In genomic region chr4:130173060-130173822, GRCm38 (mm10) we compare ENCODE assay signal across 10 mouse cellular contexts. TPM values are rescaled to one million over a fixed set of nuclear protein-coding genes. Genes with fewer than 3 reads are reported as not detected.
A peak's percentile ranks its signal among the peaks of the same experiment; 100 is the strongest.
DNase-seq lines count a peak whose midpoint lies in the region; ATAC-seq lines count a peak whose summit lies in the region.
"Had no signal": no experiment of that assay in that cellular context is flagged by ENCODE, and none has a peak within 500 bp of the region (broad histone marks: within the 10 kb centered on the region; RNA-seq: fewer than 3 reads in every experiment).

No protein-coding gene starts in this region.

- no peak for ATAC-seq in heart, embryonic 14.5 days (ENCODE audit: insufficient number of reproducible peaks, insufficient read depth, low FRiP score, low read depth)
- ATAC-seq in liver, embryonic 11.5 days (replicated peaks; ENCODE audit: low FRiP score): peak; percentile 72
- ATAC-seq: activated CD4-positive, CD25-positive, alpha-beta regulatory T cell, adult 4 months had no signal

- H3K27ac ChIP-seq in heart, embryonic 14.5 days (replicated peaks in 1 of 2; ENCODE audit: control insufficient read depth in 1 of 2, insufficient read depth in 1 of 2, low read depth in 2 of 2, low read length in 2 of 2): peak overlapping the region in 1 of 2 experiments; percentile 88; a peak in 2 of 4 replicates
- H3K27ac ChIP-seq in liver, embryonic 11.5 days (ENCODE audit: low read depth, low read length): peak overlapping the region; percentile 64

- 67% methylated on average over 11 of the region's 11 CpGs for WGBS in heart, embryonic 14.5 days
- WGBS in liver, embryonic 11.5 days: 66% methylated on average over 11 of the region's 11 CpGs

- peak overlapping the region; percentile 62 for H3K9ac ChIP-seq in heart, embryonic 14.5 days (ENCODE audit: low read length)
- peak overlapping the region; percentile 43; the same call in 1 of the 2 replicates for H3K9ac ChIP-seq in liver, embryonic 11.5 days (ENCODE audit: low read depth, low read length)

- H3K4me1 ChIP-seq in heart, embryonic 14.5 days (ENCODE audit: control insufficient read depth in 2 of 2, insufficient read depth in 2 of 2, low read length in 2 of 2): peaks cover 76 to 85% of the 10 kb centered on the region in 2 experiments
- peaks cover 35% of the 10 kb centered on the region for H3K4me1 ChIP-seq in liver, embryonic 11.5 days (replicated peaks; ENCODE audit: control insufficient read depth, insufficient read depth, low read length)

- H3K4me2 ChIP-seq in heart, embryonic 14.5 days (ENCODE audit: low read length): peak overlapping the region; percentile 80
- peak overlapping the region; percentile 67 for H3K4me2 ChIP-seq in liver, embryonic 11.5 days

- no peaks in the 10 kb centered on the region for H3K36me3 ChIP-seq in heart, embryonic 14.5 days (ENCODE audit: control insufficient read depth, insufficient read depth, low read length)
- no peaks in the 10 kb centered on the region for H3K36me3 ChIP-seq in liver, embryonic 11.5 days (ENCODE audit: control insufficient read depth, insufficient read depth, low read length)

- peak overlapping the region; percentile 38 to 43; a peak in 2 of 4 replicates for H3K4me3 ChIP-seq in heart, embryonic 14.5 days (ENCODE audit: control insufficient read depth in 1 of 2, insufficient read depth in 1 of 2, low read depth in 1 of 2, low read length in 2 of 2)
- peak overlapping the region; percentile 36; the same call in 1 of the 2 replicates for H3K4me3 ChIP-seq in liver, embryonic 11.5 days (ENCODE audit: low read depth, low read length)

- DNase-seq in urinary bladder, postnatal 25 days (ENCODE audit: low spot score): peak; percentile 49
- no peak for DNase-seq in urinary bladder, adult 18-20 months (ENCODE audit: low spot score in 2 of 2)
- no peak for DNase-seq in liver, embryonic 11.5 days (ENCODE audit: low spot score)
- no peak for DNase-seq in cerebellum, adult 9-11 months
- DNase-seq in cerebellum, postnatal 4 days (ENCODE audit: low spot score in 2 of 2): no peak
- no peak for DNase-seq in cerebellum, postnatal 10 days
- no peak for DNase-seq in layer of hippocampus, postnatal 14 days (ENCODE audit: low spot score in 2 of 2)

- no peaks in the 10 kb centered on the region for H3K9me3 ChIP-seq in heart, embryonic 14.5 days (ENCODE audit: control insufficient read depth, low read length)
- no peaks in the 10 kb centered on the region for H3K9me3 ChIP-seq in liver, embryonic 11.5 days (ENCODE audit: control insufficient read depth, low read length)

- H3K27me3 ChIP-seq in heart, embryonic 14.5 days (ENCODE audit: control insufficient read depth, insufficient read depth, low read length): no peaks in the 10 kb centered on the region
- H3K27me3 ChIP-seq in liver, embryonic 11.5 days (replicated peaks; ENCODE audit: control insufficient read depth, insufficient read depth, low read length): peaks cover 33% of the 10 kb centered on the region

RNA-seq across cellular contexts. Expression of gene Tinagl1, which starts 1.7 kb away (rescaled TPM):
- polyA plus RNA-seq in heart, embryonic 14.5 days (2014; fragmentation: Nextera tagmentation; extraction: Ambion mirVana): 31.5 and 34.4 TPM in 2 replicates
- polyA plus RNA-seq in liver, embryonic 11.5 days (2014; fragmentation: Nextera tagmentation; extraction: Ambion mirVana): 15.3 and 16.1 TPM in 2 replicates
- 1 to 10 TPM; 3.3 to 5.5 TPM for total RNA-seq in layer of hippocampus, postnatal 14 days (2021)
- polyA plus RNA-seq: activated CD4-positive, CD25-positive, alpha-beta regulatory T cell, adult 4 months had no signal

RNA-seq across cellular contexts. Expression of gene Hcrtr1, which starts 34.1 kb away (rescaled TPM):
- 0.15 TPM in 1 of 2 replicates, not detected in the other for polyA plus RNA-seq in heart, embryonic 14.5 days (2014; fragmentation: Nextera tagmentation; extraction: Ambion mirVana)
- 0.12 and 0.30 TPM in 2 replicates for polyA plus RNA-seq in liver, embryonic 11.5 days (2014; fragmentation: Nextera tagmentation; extraction: Ambion mirVana)
- total RNA-seq in layer of hippocampus, postnatal 14 days (2021): 10 to 100 TPM; 10.2 to 10.9 TPM
- total RNA-seq: gastrocnemius, postnatal 36 days had no signal
- polyA plus RNA-seq: activated CD4-positive, CD25-positive, alpha-beta regulatory T cell, adult 4 months had no signal

RNA-seq across cellular contexts. Expression of gene Gm853, which starts 49.0 kb away (rescaled TPM):
- not detected in 2 replicates for polyA plus RNA-seq in heart, embryonic 14.5 days (2014; fragmentation: Nextera tagmentation; extraction: Ambion mirVana)
- not detected in 2 replicates for polyA plus RNA-seq in liver, embryonic 11.5 days (2014; fragmentation: Nextera tagmentation; extraction: Ambion mirVana)
- total RNA-seq in layer of hippocampus, postnatal 14 days (2021): under 1 TPM in 1 of 2 experiments, not detected in 1; 0.46 TPM
- total RNA-seq: gastrocnemius, postnatal 36 days had no signal
- polyA plus RNA-seq: activated CD4-positive, CD25-positive, alpha-beta regulatory T cell, adult 4 months had no signal
